Mouse (Mus musculus): ENCODE measurements at regions not wholly inside any gene's neighbourhood (a gene's known extent, or its start where the extent isn't known, plus 50 kb on each side); places are given as distances from the start of the nearest gene placed in this dataset.
"Not testable (repeated sequence)": the region's sequence is repeated elsewhere in the genome, so short reads cannot be mapped to it uniquely, and the experiment has no call there.

- WGBS = 43% methylated on average over 7 of the region's 7 CpGs
- TF ChIP-seq CTCF (IDR thresholded peaks at IDR 0.05; ENCODE audit: low read depth) = no peak
- H3K9ac ChIP-seq = no peak overlapping the region
- no peak overlapping the region for H3K27ac ChIP-seq (ENCODE audit: low read depth, low read length)
- H3K4me2 ChIP-seq (ENCODE audit: low read depth) = no peak overlapping the region
- no peaks in the 10 kb centered on the region for H3K4me1 ChIP-seq (ENCODE audit: insufficient read depth)
- no peak overlapping the region for H3K4me3 ChIP-seq (ENCODE audit: low read depth, low read length)
- no peak for DNase-seq
- no peaks in the 10 kb centered on the region for H3K36me3 ChIP-seq (ENCODE audit: insufficient read depth)
- ATAC-seq = 0 out of 2 replicates have a peak, but pooled peaks have one; percentile 35
- no peaks in the 10 kb centered on the region for H3K9me3 ChIP-seq (ENCODE audit: low read length)
- H3K27me3 ChIP-seq (ENCODE audit: insufficient read depth, low read length) = no peaks in the 10 kb centered on the region
Measured at GRCm38 (mm10) chr1:177501288-177501687, 59.1 kb downstream of the Zbtb18 start.

GRCm38 (mm10) chr1:177503946-177504345 is 61.8 kb downstream of the Zbtb18 start:
- WGBS = 69% methylated on average over 1 of the region's 1 CpGs
- ATAC-seq = no peak

GRCm38 (mm10) chr1:177504743-177505142 is 62.6 kb downstream of the Zbtb18 start:
- TF ChIP-seq CTCF (IDR thresholded peaks at IDR 0.05; ENCODE audit: low read depth) = no peak
- WGBS = 92% methylated on average over 2 of the region's 2 CpGs
- no peaks in the 10 kb centered on the region for H3K36me3 ChIP-seq (ENCODE audit: insufficient read depth)
- H3K27me3 ChIP-seq (ENCODE audit: insufficient read depth, low read length) = no peaks in the 10 kb centered on the region
- H3K4me3 ChIP-seq (ENCODE audit: low read depth, low read length) = no peak overlapping the region
- H3K9me3 ChIP-seq (ENCODE audit: low read length) = no peaks in the 10 kb centered on the region
- no peak overlapping the region for H3K9ac ChIP-seq
- no peak overlapping the region for H3K27ac ChIP-seq (ENCODE audit: low read depth, low read length)
- H3K4me2 ChIP-seq (ENCODE audit: low read depth) = no peak overlapping the region
- DNase-seq (no peak), ATAC-seq (no peak)
- H3K4me1 ChIP-seq (ENCODE audit: insufficient read depth) = no peaks in the 10 kb centered on the region

More at GRCm38 (mm10) chr1:177503946-177504345, 61.8 kb downstream of the Zbtb18 start:
- H3K36me3 ChIP-seq (ENCODE audit: insufficient read depth) = no peaks in the 10 kb centered on the region
- no peak overlapping the region for H3K4me2 ChIP-seq (ENCODE audit: low read depth)
- DNase-seq = no peak
- no peak for TF ChIP-seq CTCF (IDR thresholded peaks at IDR 0.05; ENCODE audit: low read depth)
- H3K27ac ChIP-seq (ENCODE audit: low read depth, low read length) = no peak overlapping the region
- no peak overlapping the region for H3K9ac ChIP-seq
- no peaks in the 10 kb centered on the region for H3K9me3 ChIP-seq (ENCODE audit: low read length)
- H3K4me3 ChIP-seq (ENCODE audit: low read depth, low read length) = no peak overlapping the region
- no peaks in the 10 kb centered on the region for H3K27me3 ChIP-seq (ENCODE audit: insufficient read depth, low read length)
- no peaks in the 10 kb centered on the region for H3K4me1 ChIP-seq (ENCODE audit: insufficient read depth)

GRCm38 (mm10) chr1:177507398-177507797 is 65.2 kb downstream of the Zbtb18 start:
- H3K9ac ChIP-seq; ATAC-seq; H3K27me3 ChIP-seq (ENCODE audit: insufficient read depth, low read length); H3K4me3 ChIP-seq (ENCODE audit: low read depth, low read length); H3K4me2 ChIP-seq (ENCODE audit: low read depth); DNase-seq; H3K9me3 ChIP-seq (ENCODE audit: low read length); H3K36me3 ChIP-seq (ENCODE audit: insufficient read depth); H3K4me1 ChIP-seq (ENCODE audit: insufficient read depth); H3K27ac ChIP-seq (ENCODE audit: low read depth, low read length): not testable (repeated sequence)
- 95% methylated on average over 4 of the region's 4 CpGs for WGBS

GRCm38 (mm10) chr1:177509786-177510185 is 67.6 kb downstream of the Zbtb18 start:
- Histone ChIP-seq H3K9ac (no peak overlapping the region), H3K4me2 (ENCODE audit: low read depth) (no peak overlapping the region), H3K9me3 (ENCODE audit: low read length) (no peaks in the 10 kb centered on the region), H3K4me3 (ENCODE audit: low read depth, low read length) (no peak overlapping the region), H3K36me3 (ENCODE audit: insufficient read depth) (no peaks in the 10 kb centered on the region), H3K27me3 (ENCODE audit: insufficient read depth, low read length) (no peaks in the 10 kb centered on the region), H3K27ac (ENCODE audit: low read depth, low read length) (no peak overlapping the region), H3K4me1 (ENCODE audit: insufficient read depth) (0 out of 2 replicates have a peak, but pooled peaks cover 4% of the 10 kb centered on the region)
- 70% methylated on average over 10 of the region's 10 CpGs for WGBS
- DNase-seq = no peak
- TF ChIP-seq CTCF (IDR thresholded peaks at IDR 0.05; ENCODE audit: low read depth) = no peak
- no peak for ATAC-seq

- DNase-seq (no peak), ATAC-seq (no peak)
- 87% methylated on average over 2 of the region's 2 CpGs for WGBS
- no peaks in the 10 kb centered on the region for H3K36me3 ChIP-seq (ENCODE audit: insufficient read depth)
- no peak for TF ChIP-seq CTCF (IDR thresholded peaks at IDR 0.05; ENCODE audit: low read depth)
- no peak overlapping the region for H3K9ac ChIP-seq
- H3K27ac ChIP-seq (ENCODE audit: low read depth, low read length) = no peak overlapping the region
- H3K4me2 ChIP-seq (ENCODE audit: low read depth) = no peak overlapping the region
- no peaks in the 10 kb centered on the region for H3K27me3 ChIP-seq (ENCODE audit: insufficient read depth, low read length)
- 0 out of 2 replicates have a peak, but pooled peaks cover 4% of the 10 kb centered on the region for H3K4me1 ChIP-seq (ENCODE audit: insufficient read depth)
- no peaks in the 10 kb centered on the region for H3K9me3 ChIP-seq (ENCODE audit: low read length)
- no peak overlapping the region for H3K4me3 ChIP-seq (ENCODE audit: low read depth, low read length)
Measured at GRCm38 (mm10) chr1:177512116-177512515, 70.0 kb downstream of the Zbtb18 start.

- Histone ChIP-seq H3K4me1 (ENCODE audit: insufficient read depth) (no peaks in the 10 kb centered on the region), H3K9me3 (ENCODE audit: low read length) (no peaks in the 10 kb centered on the region), H3K4me3 (ENCODE audit: low read depth, low read length) (no peak overlapping the region), H3K27ac (ENCODE audit: low read depth, low read length) (no peak overlapping the region), H3K27me3 (ENCODE audit: insufficient read depth, low read length) (no peaks in the 10 kb centered on the region), H3K36me3 (ENCODE audit: insufficient read depth) (no peaks in the 10 kb centered on the region), H3K4me2 (ENCODE audit: low read depth) (no peak overlapping the region), H3K9ac (no peak overlapping the region)
- ATAC-seq (no peak), DNase-seq (no peak)
- TF ChIP-seq CTCF (IDR thresholded peaks at IDR 0.05; ENCODE audit: low read depth) = no peak
- 39% methylated on average over 18 of the region's 18 CpGs for WGBS
Measured at GRCm38 (mm10) chr1:177517934-177518610, 75.9 kb downstream of the Zbtb18 start.

Data from forebrain, postnatal 0 days (tissue).